Mouse (Mus musculus) kidney, postnatal 10 days (tissue): Measurements from ENCODE around the gene Rab43.
A peak's percentile ranks its signal among the peaks of the same experiment; 100 is the strongest.

Experiments
- DNase-seq: peaks from one replicate; pipeline ENCODE4 v3.0.0; 2021; ENCODE audit warnings: mixed read lengths

Gene Rab43

GRCm38 (mm10) chr6:87746849-87747248, 65.1 kb downstream of the Rab43 start:
- peak; percentile 79 for DNase-seq

GRCm38 (mm10) chr6:87746059-87746458, 65.9 kb downstream of the Rab43 start:
- DNase-seq: peak; percentile 46

- DNase-seq: peak; percentile 59
These were observed 66.7 kb downstream of the Rab43 start for GRCm38 (mm10) chr6:87745301-87745700.

GRCm38 (mm10) chr6:87744632-87745031, 67.3 kb downstream of the Rab43 start:
- no peak for DNase-seq

GRCm38 (mm10) chr6:87743281-87743680, 68.7 kb downstream of the Rab43 start:
- DNase-seq: no peak

- no peak for DNase-seq
These were observed 69.2 kb downstream of the Rab43 start for GRCm38 (mm10) chr6:87742804-87743203.

GRCm38 (mm10) chr6:87741978-87742377, 70.0 kb downstream of the Rab43 start:
- no peak for DNase-seq

- DNase-seq: no peak
These were observed 71.5 kb downstream of the Rab43 start for GRCm38 (mm10) chr6:87740496-87740895.

- no peak for DNase-seq
These were observed 72.1 kb downstream of the Rab43 start for GRCm38 (mm10) chr6:87739898-87740297.
